Mouse (Mus musculus) liver, embryonic 14.5 days (tissue): ENCODE results near the gene Calhm6.

ENCODE experiments used
- CTCF ChIP-seq: IDR thresholded peaks from 2 replicates; pipeline ENCODE4 v1.5.1; 2016; ENCODE audit warnings: antibody characterized with exemption, low read depth, control low read depth
- EP300 ChIP-seq: IDR thresholded peaks from 2 replicates; pipeline ENCODE4 v1.6.1; 2016; ENCODE audit warnings: antibody characterized with exemption, low read depth

GRCm38 (mm10) chr10:34171191-34171590 lies 43.4 kb upstream of the Calhm6 start:
- TF ChIP-seq CTCF (no peak), EP300 (no peak)
